Mouse (Mus musculus) MEL (cell line): ENCODE results near the gene 4931414P19Rik. TPM values are rescaled to one million over a fixed set of nuclear protein-coding genes. Genes with fewer than 3 reads are reported as not detected.

Source experiments
- DNase-seq: peaks from one replicate; pipeline ENCODE4 v3.0.0; 2011; ENCODE audit warnings: low read depth, low spot score
- H3K27ac ChIP-seq: 2 replicates; pipeline ENCODE4 v1.5.1; 2012; ENCODE audit warnings: low read depth, mild to moderate bottlenecking, control low read depth, low read length, moderate library complexity; ENCODE audit not compliant: control insufficient read depth
- H3K27me3 ChIP-seq, 2 experiments: fragments of 150-350 bp in 1 of 2; sonication (generic) in 1 of 2; 2 replicates each; pipeline ENCODE4 v1.6.1; 2012; ENCODE audit warnings: low read length in 2 of 2, mild to moderate bottlenecking in 2 of 2, improper control_type of control experiment in 1 of 2, moderate library complexity in 1 of 2; ENCODE audit not compliant: insufficient read depth in 2 of 2, control insufficient read depth in 1 of 2
- H3K36me3 ChIP-seq, 2 experiments: 2 replicates each; pipeline ENCODE4 v1.6.1; 2012 to 2014; ENCODE audit warnings: low read length in 2 of 2, improper control_type of control experiment in 1 of 2, inconsistent platforms in 1 of 2, mild to moderate bottlenecking in 1 of 2; ENCODE audit not compliant: insufficient read depth in 2 of 2, control insufficient read depth in 1 of 2
- H3K4me1 ChIP-seq, 2 experiments: fragments of 150-350 bp in 1 of 2; sonication (generic) in 1 of 2; 2 replicates each; pipeline ENCODE4 v1.6.1; 2012; ENCODE audit warnings: low read length in 2 of 2, improper control_type of control experiment in 1 of 2, mild to moderate bottlenecking in 1 of 2; ENCODE audit not compliant: insufficient read depth in 2 of 2, control insufficient read depth in 1 of 2
- H3K4me3 ChIP-seq, 2 experiments: fragments of 150-350 bp in 1 of 2; sonication (generic) in 1 of 2; 2 replicates each; pipeline ENCODE4 v1.5.1; 2012; ENCODE audit warnings: low read depth in 2 of 2, low read length in 2 of 2, mild to moderate bottlenecking in 2 of 2, moderate library complexity in 2 of 2, control low read depth in 1 of 2, improper control_type of control experiment in 1 of 2; ENCODE audit not compliant: control insufficient read depth in 1 of 2, insufficient read depth in 1 of 2
- H3K79me2 ChIP-seq: 2 replicates; pipeline ENCODE4 v1.6.1; 2012; ENCODE audit warnings: mild to moderate bottlenecking, low read length, moderate library complexity; ENCODE audit not compliant: control insufficient read depth, poor library complexity, insufficient read depth
- H3K9ac ChIP-seq: 2 replicates; pipeline ENCODE4 v1.6.1; 2012; ENCODE audit warnings: low read depth, mild to moderate bottlenecking, control low read depth, low read length, moderate library complexity; ENCODE audit not compliant: control insufficient read depth, poor library complexity, severe bottlenecking
- H3K9me3 ChIP-seq: fragments of 150-350 bp; sonication (generic); replicated peaks from 2 replicates; pipeline ENCODE4 v1.6.1; 2012; ENCODE audit warnings: mild to moderate bottlenecking, low read length, improper control_type of control experiment, moderate library complexity; ENCODE audit not compliant: insufficient read depth
- CHD1 ChIP-seq: IDR thresholded peaks from 2 replicates; pipeline ENCODE4 v1.6.1; 2012; ENCODE audit warnings: low read depth, mild to moderate bottlenecking, inconsistent platforms, low read length, improper control_type of control experiment
- CHD2 ChIP-seq: IDR thresholded peaks from 2 replicates; pipeline ENCODE4 v1.6.1; 2011; ENCODE audit warnings: low read length, improper control_type of control experiment
- ELF1 ChIP-seq: IDR thresholded peaks from 2 replicates; pipeline ENCODE4 v1.6.1; 2014; ENCODE audit warnings: low read depth, mild to moderate bottlenecking, inconsistent platforms, low read length, improper control_type of control experiment, moderate library complexity
- EP300 ChIP-seq, 2 experiments: IDR thresholded peaks; 2 replicates each; pipeline ENCODE4 v1.6.1; 2011; ENCODE audit warnings: improper control_type of control experiment in 2 of 2, low read length in 2 of 2, low read depth in 1 of 2, mild to moderate bottlenecking in 1 of 2
- GABPA ChIP-seq: IDR thresholded peaks from 2 replicates; pipeline ENCODE4 v1.6.1; 2012; ENCODE audit warnings: low read depth, mild to moderate bottlenecking, inconsistent platforms, low read length, improper control_type of control experiment, moderate library complexity
- HCFC1 ChIP-seq: IDR thresholded peaks from 2 replicates; pipeline ENCODE4 v1.6.1; 2012; ENCODE audit warnings: low read depth, mild to moderate bottlenecking, inconsistent platforms, low read length, improper control_type of control experiment, moderate library complexity
- MAFK ChIP-seq: IDR thresholded peaks from 2 replicates; pipeline ENCODE4 v1.6.1; 2011; ENCODE audit warnings: low read depth, mild to moderate bottlenecking, low read length, improper control_type of control experiment, borderline replicate concordance
- MAX ChIP-seq: IDR thresholded peaks from 2 replicates; pipeline ENCODE4 v1.6.1; 2011; ENCODE audit warnings: low read length, improper control_type of control experiment
- MEF2A ChIP-seq: IDR thresholded peaks from 2 replicates; pipeline ENCODE4 v1.6.1; 2014; ENCODE audit warnings: low read depth, mild to moderate bottlenecking, inconsistent platforms, low read length, improper control_type of control experiment; ENCODE audit not compliant: poor library complexity, insufficient replicate concordance, severe bottlenecking; ENCODE audit errors: extremely low read depth
- MXI1 ChIP-seq: IDR thresholded peaks from 2 replicates; pipeline ENCODE4 v1.6.1; 2011; ENCODE audit warnings: mild to moderate bottlenecking, low read depth, low read length, improper control_type of control experiment
- MYB ChIP-seq: IDR thresholded peaks from 2 replicates; pipeline ENCODE4 v1.6.1; 2011; ENCODE audit warnings: mild to moderate bottlenecking, low read depth, low read length, improper control_type of control experiment
- MYC ChIP-seq: IDR thresholded peaks from 2 replicates; pipeline ENCODE4 v1.6.1; 2011; ENCODE audit warnings: low read depth, mild to moderate bottlenecking, low read length, improper control_type of control experiment, moderate library complexity
- NELFE ChIP-seq: IDR thresholded peaks from 2 replicates; pipeline ENCODE4 v1.6.1; 2011; ENCODE audit warnings: low read depth, low read length, improper control_type of control experiment
- NRF1 ChIP-seq: IDR thresholded peaks from 2 replicates; pipeline ENCODE4 v1.6.1; 2014; ENCODE audit warnings: low read depth, mild to moderate bottlenecking, inconsistent platforms, low read length, improper control_type of control experiment, moderate library complexity; ENCODE audit not compliant: poor library complexity, insufficient read depth, severe bottlenecking
- POLR2A ChIP-seq, 2 experiments: IDR thresholded peaks; 2 replicates each; pipeline ENCODE4 v1.6.1; 2011 to 2012; ENCODE audit warnings: low read length in 2 of 2, mild to moderate bottlenecking in 2 of 2, control low read depth in 1 of 2, improper control_type of control experiment in 1 of 2, low read depth in 1 of 2, moderate library complexity in 1 of 2; ENCODE audit not compliant: control insufficient read depth in 1 of 2, insufficient read depth in 1 of 2, poor library complexity in 1 of 2
- POLR2AphosphoS2 ChIP-seq: IDR thresholded peaks from 2 replicates; pipeline ENCODE4 v1.6.1; 2011; ENCODE audit warnings: low read length, improper control_type of control experiment
- POLR2AphosphoS5 ChIP-seq: IDR thresholded peaks from 2 replicates; pipeline ENCODE4 v1.6.1; 2012; ENCODE audit warnings: low read depth, borderline replicate concordance, mild to moderate bottlenecking, inconsistent platforms, low read length, moderate library complexity, mixed read lengths
- RAD21 ChIP-seq: IDR thresholded peaks from 2 replicates; pipeline ENCODE4 v1.6.1; 2011; ENCODE audit warnings: mild to moderate bottlenecking, low read depth, low read length, improper control_type of control experiment
- RCOR1 ChIP-seq: IDR thresholded peaks from 2 replicates; pipeline ENCODE4 v1.6.1; 2012; ENCODE audit warnings: low read depth, mild to moderate bottlenecking, inconsistent platforms, low read length, improper control_type of control experiment
- SIN3A ChIP-seq: IDR thresholded peaks from 2 replicates; pipeline ENCODE4 v1.6.1; 2012; ENCODE audit warnings: low read length, improper control_type of control experiment, inconsistent platforms
- SMC3 ChIP-seq: IDR thresholded peaks from 2 replicates; pipeline ENCODE4 v1.6.1; 2011; ENCODE audit warnings: low read depth, low read length, improper control_type of control experiment
- TBP ChIP-seq: IDR thresholded peaks from 2 replicates; pipeline ENCODE4 v1.8.0; 2011; ENCODE audit warnings: low read depth, low read length, improper control_type of control experiment
- USF2 ChIP-seq, 2 experiments: IDR thresholded peaks; 2 replicates each; pipeline ENCODE4 v1.6.1; 2011 to 2012; ENCODE audit warnings: improper control_type of control experiment in 2 of 2, low read length in 2 of 2, borderline replicate concordance in 1 of 2, inconsistent platforms in 1 of 2, low read depth in 1 of 2, mild to moderate bottlenecking in 1 of 2; ENCODE audit not compliant: insufficient read depth in 1 of 2
- ZC3H11A ChIP-seq: IDR thresholded peaks from 2 replicates; pipeline ENCODE4 v1.6.1; 2012; ENCODE audit warnings: low read depth, mild to moderate bottlenecking, inconsistent platforms, low read length, improper control_type of control experiment
- ZKSCAN1 ChIP-seq: IDR thresholded peaks from 2 replicates; pipeline ENCODE4 v1.6.1; 2012; ENCODE audit warnings: low read depth, mild to moderate bottlenecking, inconsistent platforms, low read length, improper control_type of control experiment, moderate library complexity
- ZMIZ1 ChIP-seq: IDR thresholded peaks from 2 replicates; pipeline ENCODE4 v1.6.1; 2012; ENCODE audit warnings: low read depth, mild to moderate bottlenecking, inconsistent platforms, low read length, improper control_type of control experiment, moderate library complexity
- ZNF384 ChIP-seq: IDR thresholded peaks from 2 replicates; pipeline ENCODE4 v1.6.1; 2012; ENCODE audit warnings: low read depth, mild to moderate bottlenecking, inconsistent platforms, low read length, improper control_type of control experiment
- polyA plus RNA-seq, 2 experiments: library from polyadenylated mRNA; stranded (reverse) in 1 of 2; unstranded in 1 of 2; fragments of >175 nt in 1 of 2; fragments of >200 nt in 1 of 2; gene quantifications; 2 replicates each; pipeline versions ENCODE4 v1.2.1 to v1.2.4; 2012; ENCODE audit warnings: low replicate concordance in 2 of 2, low read depth in 1 of 2; ENCODE audit not compliant: insufficient read length in 2 of 2, insufficient read depth in 1 of 2, missing spikeins in 1 of 2
- total RNA-seq: library from RNA; depleted of rRNA; stranded (reverse); fragments of 300-350 nt; gene quantifications from 2 replicates; pipeline ENCODE4 v1.2.3, GENCODE M21; 2012

4931414P19Rik gene
- total and polyA plus RNA-seq, 3 experiments: 1.9 to 4.8 TPM; not detected in 1

GRCm38 (mm10) chr14:54577089-54577982 lies 28.5 kb downstream of the 4931414P19Rik start, which contains the start of gene Ajuba:
Ajuba (minus strand) TSS chr14:54577558.
- Histone ChIP-seq H3K27ac (no peak within 1 kb of the TSS), H3K27me3 (no peaks in the 10 kb centered on the region)
- TF ChIP-seq MAFK (no peak), MYB (no peak), USF2 (IDR thresholded peaks at IDR 0.05; ENCODE audit: borderline replicate concordance in 1 of 2, insufficient read depth in 1 of 2, low read depth in 1 of 2, low read length in 2 of 2) (no peak), MYC (no peak), GABPA (no peak), ELF1 (no peak), NRF1 (no peak), RAD21 (no peak), POLR2A (IDR thresholded peaks at IDR 0.05; ENCODE audit: control insufficient read depth in 1 of 2, insufficient read depth in 1 of 2, low read depth in 1 of 2, low read length in 2 of 2, poor library complexity in 1 of 2) (no peak), NELFE (no peak), EP300 (IDR thresholded peaks at IDR 0.05; ENCODE audit: low read depth in 1 of 2, low read length in 2 of 2) (no peak), ZMIZ1 (no peak), TBP (no peak), POLR2AphosphoS2 (no peak)
- TF ChIP-seq, all 39 proteins: peak for 0
- no peak within 1 kb of the TSS for H3K4me3 ChIP-seq
- no peaks in the 10 kb centered on the region for H3K9me3 ChIP-seq
- H3K79me2 ChIP-seq: no peaks in the 10 kb centered on the region
- peaks cover 4 to 12% of the 10 kb centered on the region in 2 experiments for H3K4me1 ChIP-seq
- DNase-seq: no peak
- H3K36me3 ChIP-seq: 0 out of 4 replicates have a peak, but pooled peaks cover 0 to 5% of the 10 kb centered on the region in 2 experiments
- no peak within 1 kb of the TSS for H3K9ac ChIP-seq

GRCm38 (mm10) chr14:54576241-54577088 lies 29.3 kb downstream of the 4931414P19Rik start:
- Histone ChIP-seq H3K36me3 (0 out of 4 replicates have a peak, but pooled peaks cover 0 to 5% of the 10 kb centered on the region in 2 experiments), H3K27ac (no peak overlapping the region), H3K4me3 (no peak overlapping the region), H3K27me3 (no peaks in the 10 kb centered on the region), H3K4me1 (peaks cover 6 to 16% of the 10 kb centered on the region in 2 experiments), H3K9me3 (no peaks in the 10 kb centered on the region), H3K79me2 (no peaks in the 10 kb centered on the region), H3K9ac (no peak overlapping the region)
- DNase-seq: no peak
- TF ChIP-seq CHD1 (no peak), ZNF384 (no peak), ZKSCAN1 (no peak), RCOR1 (no peak), RAD21 (no peak), ELF1 (no peak), POLR2AphosphoS5 (no peak), SIN3A (no peak), HCFC1 (no peak), MXI1 (no peak), SMC3 (no peak), MYB (no peak), ZC3H11A (no peak), EP300 (IDR thresholded peaks at IDR 0.05; ENCODE audit: low read depth in 1 of 2, low read length in 2 of 2) (no peak), POLR2A (IDR thresholded peaks at IDR 0.05; ENCODE audit: control insufficient read depth in 1 of 2, insufficient read depth in 1 of 2, low read depth in 1 of 2, low read length in 2 of 2, poor library complexity in 1 of 2) (no peak), CHD2 (no peak), MEF2A (no peak), MAX (no peak)
